Mouse (Mus musculus): ENCODE measurements around the gene Tns1. TPM values are rescaled to one million over a fixed set of nuclear protein-coding genes. Genes with fewer than 3 reads are reported as not detected.

The Tns1 gene
- polyA plus RNA-seq, 1 experiment, result 13.2 TPM

DNA sequence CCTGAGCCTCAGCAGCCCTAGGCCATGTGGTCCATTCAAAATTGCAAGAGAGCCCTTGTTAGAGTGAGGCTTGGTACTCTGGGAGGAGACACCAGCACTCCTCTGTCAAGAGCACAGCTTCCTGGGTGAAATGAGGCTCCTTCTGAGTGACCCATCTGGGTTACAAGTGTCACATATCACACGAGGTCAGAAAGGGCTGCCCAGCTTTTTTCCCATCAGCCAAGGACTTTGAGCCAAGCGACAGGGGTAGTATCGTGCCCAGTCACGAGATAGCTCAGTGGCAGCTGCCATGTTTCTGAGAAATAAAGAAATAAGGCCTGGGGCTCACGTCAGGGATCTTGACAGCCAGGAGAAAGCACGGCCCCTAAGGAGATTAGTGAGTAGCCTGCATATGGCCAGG, 186.4 kb downstream of the Tns1 start:
- H3K4me3 ChIP-seq (replicated peaks), result no peak overlapping the region
- peaks cover 9% of the 10 kb centered on the region for H3K27me3 ChIP-seq (replicated peaks)
- H3K36me3 ChIP-seq (replicated peaks; ENCODE audit: low read length), result peaks cover 67% of the 10 kb centered on the region
- H3K4me1 ChIP-seq, result peaks cover 33% of the 10 kb centered on the region
- TF ChIP-seq FLI1 (IDR thresholded peaks at IDR 0.05; ENCODE audit: low read length) (no peak), GATA1 (IDR thresholded peaks at IDR 0.05; ENCODE audit: borderline replicate concordance, low read length) (no peak)
- H3K9me3 ChIP-seq, result no peaks in the 10 kb centered on the region

DNA sequence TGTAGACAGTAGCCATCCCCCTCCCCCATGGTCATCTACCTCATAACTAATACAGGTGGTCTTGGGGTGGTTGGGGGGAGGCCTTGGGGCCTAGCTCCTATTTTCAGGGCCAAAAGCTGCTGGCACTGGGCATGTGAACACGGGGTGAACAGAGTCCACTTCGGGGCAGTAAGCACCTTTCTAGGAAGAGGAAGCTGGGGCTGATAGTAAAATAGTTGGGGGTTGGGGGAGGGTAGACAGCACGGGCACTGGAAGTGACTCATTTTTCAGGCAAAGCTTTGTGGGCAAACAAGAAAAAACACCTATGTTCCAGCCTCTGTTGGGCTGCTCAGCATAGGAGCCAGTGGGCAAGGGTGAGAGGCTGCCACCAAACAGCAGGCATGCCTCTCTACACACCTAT, 187.7 kb downstream of the Tns1 start:
- peaks cover 33% of the 10 kb centered on the region for H3K4me1 ChIP-seq
- peaks cover 60% of the 10 kb centered on the region for H3K36me3 ChIP-seq (replicated peaks; ENCODE audit: low read length)
- TF ChIP-seq GATA1 (IDR thresholded peaks at IDR 0.05; ENCODE audit: borderline replicate concordance, low read length), result no peak
- TF ChIP-seq FLI1 (IDR thresholded peaks at IDR 0.05; ENCODE audit: low read length), result no peak
- H3K4me3 ChIP-seq (replicated peaks), result no peak overlapping the region
- no peaks in the 10 kb centered on the region for H3K9me3 ChIP-seq
- peaks cover 7% of the 10 kb centered on the region for H3K27me3 ChIP-seq (replicated peaks)

DNA sequence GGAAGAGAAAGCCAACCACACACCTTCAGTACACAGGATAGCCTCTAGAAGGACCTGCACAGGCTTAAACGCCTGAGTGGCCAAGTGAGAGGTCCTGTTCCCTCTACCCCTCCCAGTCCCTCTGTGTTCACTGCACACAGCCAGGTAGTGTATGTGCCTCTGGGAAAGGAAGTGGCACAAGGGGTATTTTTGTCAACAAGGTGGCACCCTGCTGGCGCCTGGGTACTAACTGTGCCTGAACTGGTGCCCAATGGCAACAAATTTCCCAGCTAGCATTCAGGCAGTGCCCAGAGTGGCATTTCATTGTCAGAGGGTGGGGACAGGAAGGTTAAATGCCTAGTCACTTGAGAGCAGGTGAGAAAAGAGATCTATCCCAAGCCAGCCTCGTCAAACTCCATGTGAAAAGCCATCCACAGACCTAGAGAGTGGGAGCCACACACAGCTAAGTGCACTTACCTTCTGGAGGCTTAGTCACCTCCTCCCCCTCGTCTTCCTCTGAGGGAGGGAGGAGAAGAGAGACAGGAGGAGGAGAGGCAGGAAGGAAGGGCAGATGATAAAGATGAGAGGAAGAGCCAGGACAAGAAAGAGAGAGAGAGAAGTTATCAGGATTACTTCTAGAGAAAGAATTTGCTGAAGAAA, 188.7 kb downstream of the Tns1 start:
- Histone ChIP-seq H3K4me3 (replicated peaks) (no peak overlapping the region), H3K9me3 (no peaks in the 10 kb centered on the region), H3K27me3 (replicated peaks) (peaks cover 6% of the 10 kb centered on the region), H3K36me3 (replicated peaks; ENCODE audit: low read length) (peaks cover 54% of the 10 kb centered on the region), H3K4me1 (peaks cover 36% of the 10 kb centered on the region)
- TF ChIP-seq GATA1 (IDR thresholded peaks at IDR 0.05; ENCODE audit: borderline replicate concordance, low read length) (no peak), FLI1 (IDR thresholded peaks at IDR 0.05; ENCODE audit: low read length) (no peak)

DNA sequence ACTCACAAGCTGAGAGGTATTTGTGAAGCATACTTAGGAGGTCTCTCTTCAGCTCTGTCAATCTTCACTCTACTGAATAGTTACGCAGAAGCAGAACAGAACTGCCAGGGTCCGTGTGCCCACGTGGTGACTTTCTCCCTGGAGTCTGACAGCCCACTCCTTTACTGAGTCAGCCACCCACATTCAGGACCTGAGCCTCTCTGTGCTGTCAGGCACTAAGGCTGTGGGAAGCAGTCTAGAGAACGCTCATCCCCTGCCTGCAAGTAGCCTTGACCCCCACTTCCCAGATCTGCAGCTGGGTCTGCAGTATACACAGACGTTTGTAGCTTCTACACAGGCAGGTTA, 191.1 kb downstream of the Tns1 start:
- peaks cover 64% of the 10 kb centered on the region for H3K36me3 ChIP-seq (replicated peaks; ENCODE audit: low read length)
- no peak for TF ChIP-seq FLI1 (IDR thresholded peaks at IDR 0.05; ENCODE audit: low read length)
- no peaks in the 10 kb centered on the region for H3K9me3 ChIP-seq
- no peak overlapping the region for H3K4me3 ChIP-seq (replicated peaks)
- peaks cover 33% of the 10 kb centered on the region for H3K4me1 ChIP-seq
- peaks cover 6% of the 10 kb centered on the region for H3K27me3 ChIP-seq (replicated peaks)

DNA sequence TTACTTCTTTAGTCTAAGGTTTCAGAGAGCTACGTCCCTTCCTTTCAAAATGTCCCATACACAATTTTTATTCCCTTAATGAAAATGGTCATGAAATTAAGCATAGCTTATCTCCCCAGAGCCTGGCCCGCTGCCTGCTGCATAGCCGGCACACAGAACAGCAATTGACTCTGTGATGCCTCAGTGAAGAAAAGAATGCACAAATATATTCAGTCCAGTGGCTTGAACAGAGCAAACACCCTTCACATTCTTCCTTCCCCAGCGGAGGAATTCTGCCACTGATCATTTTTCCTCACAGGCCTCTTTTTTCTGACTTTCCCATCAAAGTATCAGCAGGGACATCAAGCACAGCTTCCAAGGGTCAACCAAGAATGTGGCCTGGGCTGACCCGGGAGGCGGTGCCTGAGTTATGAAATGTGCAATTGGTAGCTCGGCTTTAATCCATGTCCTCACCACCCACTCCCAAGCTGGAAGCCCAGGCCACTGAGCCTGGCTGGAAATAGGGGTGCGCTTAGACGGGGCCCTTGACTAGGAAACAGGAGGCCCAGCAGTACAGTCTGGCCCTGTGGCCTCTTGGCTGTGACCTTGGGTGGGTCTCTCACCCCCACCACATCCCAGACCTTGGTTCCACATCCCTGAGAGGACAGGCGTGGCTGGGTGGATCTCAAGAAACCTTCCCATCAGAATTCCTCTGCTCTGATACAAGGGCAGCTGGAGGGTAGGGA, 191.7 kb downstream of the Tns1 start:
- Histone ChIP-seq H3K4me3 (replicated peaks) (no peak overlapping the region), H3K27me3 (replicated peaks) (peaks cover 6% of the 10 kb centered on the region), H3K9me3 (no peaks in the 10 kb centered on the region), H3K4me1 (peaks cover 30% of the 10 kb centered on the region), H3K36me3 (replicated peaks; ENCODE audit: low read length) (peaks cover 65% of the 10 kb centered on the region)
- no peak for TF ChIP-seq FLI1 (IDR thresholded peaks at IDR 0.05; ENCODE audit: low read length)
- no peak for TF ChIP-seq GATA1 (IDR thresholded peaks at IDR 0.05; ENCODE audit: borderline replicate concordance, low read length)

DNA sequence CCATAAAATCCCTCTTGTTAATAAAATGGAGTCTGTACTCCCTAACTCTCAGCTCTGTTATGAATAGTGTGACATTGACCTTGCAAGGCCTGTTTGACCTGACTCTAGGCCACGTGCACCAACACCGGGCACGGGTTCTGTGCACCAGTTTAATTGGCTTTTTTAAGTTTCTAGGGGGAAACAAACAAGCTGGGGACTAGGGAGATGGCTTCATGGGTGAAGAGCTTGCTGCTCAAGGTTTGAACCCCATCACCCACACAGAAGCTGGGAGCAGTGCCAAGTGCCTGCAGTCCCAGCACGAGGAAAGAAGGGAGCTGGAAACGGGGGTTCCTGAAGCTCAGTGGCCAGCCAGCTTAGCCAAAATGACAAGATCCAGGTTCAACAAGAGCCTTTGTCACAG, 192.4 kb downstream of the Tns1 start:
- peaks cover 22% of the 10 kb centered on the region for H3K4me1 ChIP-seq
- H3K9me3 ChIP-seq, result no peaks in the 10 kb centered on the region
- H3K27me3 ChIP-seq (replicated peaks), result peaks cover 7% of the 10 kb centered on the region
- H3K4me3 ChIP-seq (replicated peaks), result no peak overlapping the region
- TF ChIP-seq FLI1 (IDR thresholded peaks at IDR 0.05; ENCODE audit: low read length) (no peak), GATA1 (IDR thresholded peaks at IDR 0.05; ENCODE audit: borderline replicate concordance, low read length) (no peak)
- H3K36me3 ChIP-seq (replicated peaks; ENCODE audit: low read length), result peaks cover 68% of the 10 kb centered on the region

DNA sequence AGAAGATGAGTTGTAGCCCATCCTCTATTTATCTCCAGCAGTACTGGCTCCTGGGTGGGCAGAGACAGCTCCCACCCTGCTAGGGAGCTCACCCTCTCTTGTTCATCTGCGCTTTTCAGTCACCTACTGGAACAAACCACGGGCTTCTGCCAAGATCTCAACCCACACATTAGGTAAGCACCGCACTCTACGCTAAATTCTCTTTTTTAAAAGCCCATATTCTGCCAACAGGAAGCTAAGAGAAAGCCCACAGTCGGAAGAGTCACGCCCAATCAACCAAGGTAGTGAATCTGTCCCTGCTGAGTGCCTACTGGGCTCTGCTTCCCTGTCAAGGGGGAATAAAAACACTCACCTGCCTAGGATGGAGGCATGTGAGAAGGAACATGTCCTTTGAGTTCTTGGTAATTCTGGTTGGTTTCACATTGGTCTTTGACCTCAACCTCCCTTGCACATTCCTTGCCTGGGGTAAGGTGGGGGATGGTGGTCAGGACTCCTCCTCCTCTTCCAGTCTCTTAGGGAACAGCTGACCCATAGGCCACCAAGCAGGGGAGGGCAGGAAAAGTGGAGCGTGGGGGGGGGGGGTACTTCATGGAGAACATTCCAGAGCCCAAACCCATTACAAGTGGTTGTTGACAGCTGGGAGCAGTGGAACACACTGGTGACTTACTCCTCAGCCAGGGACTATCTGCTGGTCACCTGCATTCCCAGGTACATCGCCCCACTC, 193.7 kb downstream of the Tns1 start:
- Histone ChIP-seq H3K4me1 (peaks cover 9% of the 10 kb centered on the region; the same call in 1 of the 2 replicates), H3K27me3 (replicated peaks) (peaks cover 7% of the 10 kb centered on the region), H3K36me3 (replicated peaks; ENCODE audit: low read length) (peaks cover 70% of the 10 kb centered on the region), H3K4me3 (replicated peaks) (no peak overlapping the region), H3K9me3 (no peaks in the 10 kb centered on the region)
- TF ChIP-seq GATA1 (IDR thresholded peaks at IDR 0.05; ENCODE audit: borderline replicate concordance, low read length), result no peak
- no peak for TF ChIP-seq FLI1 (IDR thresholded peaks at IDR 0.05; ENCODE audit: low read length)

DNA sequence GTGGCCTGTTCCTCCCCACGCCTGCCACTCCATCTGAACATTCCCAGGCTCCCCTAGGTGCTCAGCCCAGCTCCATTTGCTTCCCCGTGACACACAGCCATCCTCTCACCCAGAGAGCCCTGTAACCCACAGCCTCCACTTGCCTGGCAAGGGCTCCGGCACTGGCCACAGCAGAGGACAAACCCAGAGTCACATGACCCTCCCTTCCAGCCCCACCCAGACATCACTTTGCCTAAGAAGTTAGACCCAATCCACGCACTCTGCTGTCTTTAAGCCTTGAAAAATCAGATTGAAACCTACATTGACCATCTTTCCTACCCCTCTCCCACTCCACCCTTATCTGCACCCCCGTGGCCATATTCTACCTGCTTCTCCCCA, 194.3 kb downstream of the Tns1 start:
- TF ChIP-seq GATA1 (IDR thresholded peaks at IDR 0.05; ENCODE audit: borderline replicate concordance, low read length) (no peak), FLI1 (IDR thresholded peaks at IDR 0.05; ENCODE audit: low read length) (no peak)
- H3K36me3 ChIP-seq (replicated peaks; ENCODE audit: low read length), result peaks cover 72% of the 10 kb centered on the region
- peaks cover 9% of the 10 kb centered on the region for H3K27me3 ChIP-seq (replicated peaks)
- no peaks in the 10 kb centered on the region for H3K9me3 ChIP-seq
- H3K4me1 ChIP-seq, result peaks cover 4% of the 10 kb centered on the region; the same call in 1 of the 2 replicates
- no peak overlapping the region for H3K4me3 ChIP-seq (replicated peaks)

DNA sequence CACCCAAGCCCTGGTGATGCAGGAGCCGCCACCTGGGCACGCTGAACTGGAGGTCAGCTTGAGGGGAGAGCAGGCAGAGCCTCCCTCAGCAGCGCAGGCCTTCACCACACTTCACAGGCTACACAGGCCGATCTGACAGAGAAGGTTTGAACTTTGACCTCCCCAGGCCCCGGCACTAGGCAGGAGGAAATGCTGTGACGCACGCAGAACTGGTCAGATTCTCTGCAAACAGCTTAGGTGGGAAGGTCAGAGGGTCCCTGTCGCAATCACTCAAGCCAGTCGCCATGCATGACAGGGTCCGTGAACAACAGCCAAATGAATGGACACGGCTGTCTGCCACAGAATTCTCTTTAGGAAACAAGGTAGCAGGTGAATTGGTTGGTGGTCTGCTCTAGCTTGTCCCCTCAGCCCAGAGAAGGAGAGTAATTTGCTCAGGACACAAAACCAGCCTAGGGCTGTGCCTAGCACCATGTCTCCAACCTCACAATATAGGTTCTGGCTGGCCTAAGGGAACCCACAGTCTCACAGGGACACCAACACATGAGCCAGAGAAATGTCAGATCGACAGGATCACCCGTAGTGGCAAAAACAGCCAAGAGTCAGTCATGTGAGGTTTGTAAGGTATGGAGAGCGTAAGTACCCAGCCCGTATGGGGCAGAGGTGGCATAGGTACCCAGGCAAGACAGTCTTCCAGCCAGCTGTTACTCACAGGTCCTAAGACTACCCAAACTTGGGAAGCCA, 194.9 kb downstream of the Tns1 start:
- peaks cover 9% of the 10 kb centered on the region; the same call in 1 of the 2 replicates for H3K4me1 ChIP-seq
- H3K27me3 ChIP-seq (replicated peaks), result peaks cover 8% of the 10 kb centered on the region
- TF ChIP-seq GATA1 (IDR thresholded peaks at IDR 0.05; ENCODE audit: borderline replicate concordance, low read length), result no peak
- H3K9me3 ChIP-seq, result no peaks in the 10 kb centered on the region
- H3K4me3 ChIP-seq (replicated peaks), result no peak overlapping the region
- peaks cover 74% of the 10 kb centered on the region for H3K36me3 ChIP-seq (replicated peaks; ENCODE audit: low read length)

Data from megakaryocyte, embryonic 14.5 days (primary cell).